Mouse (Mus musculus): ENCODE results near the gene Trim17. TPM values are rescaled to one million over a fixed set of nuclear protein-coding genes. Genes with fewer than 3 reads are reported as not detected.
"Not testable (repeated sequence)": the region's sequence is repeated elsewhere in the genome, so short reads cannot be mapped to it uniquely, and the experiment has no call there.

Gene Trim17
- polyA plus RNA-seq, 1 experiment from 2014 or later, result 1.1 TPM

- Histone ChIP-seq H3K9me3 (replicated peaks; ENCODE audit: control insufficient read depth, low read length) (no peaks in the 10 kb centered on the region), H3K27ac (ENCODE audit: low read depth, low read length) (no peak overlapping the region), H3K4me3 (ENCODE audit: low read depth, low read length) (no peak overlapping the region), H3K27me3 (ENCODE audit: control insufficient read depth, insufficient read depth, low read length) (peaks cover 36% of the 10 kb centered on the region), H3K36me3 (ENCODE audit: control insufficient read depth, insufficient read depth, low read length) (no peaks in the 10 kb centered on the region), H3K4me2 (no peak overlapping the region), H3K9ac (ENCODE audit: low read depth, low read length) (no peak overlapping the region), H3K4me1 (ENCODE audit: control insufficient read depth, insufficient read depth, low read length) (peaks cover 20% of the 10 kb centered on the region)
- ATAC-seq (replicated peaks; ENCODE audit: insufficient number of reproducible peaks, low FRiP score, low TSS enrichment), result no peak
- WGBS (ENCODE audit: insufficient replicate concordance), result 78% methylated on average over 5 of the region's 5 CpGs
Measured at GRCm38 (mm10) chr11:58951210-58951609, 3.3 kb upstream of the Trim17 start.

- H3K36me3 ChIP-seq (ENCODE audit: control insufficient read depth, insufficient read depth, low read length), result no peaks in the 10 kb centered on the region
- ATAC-seq (replicated peaks; ENCODE audit: insufficient number of reproducible peaks, low FRiP score, low TSS enrichment), result peak; percentile 2; the same call in 1 of the 2 replicates
- peaks cover 23% of the 10 kb centered on the region for H3K27me3 ChIP-seq (ENCODE audit: control insufficient read depth, insufficient read depth, low read length)
- H3K4me2 ChIP-seq, result peak overlapping the region; percentile 87
- H3K9ac ChIP-seq (ENCODE audit: low read depth, low read length), result peak overlapping the region; percentile 74
- peak overlapping the region; percentile 99 for H3K27ac ChIP-seq (ENCODE audit: low read depth, low read length)
- WGBS (ENCODE audit: insufficient replicate concordance), result under 1% methylated on average over 33 of the region's 33 CpGs
- H3K9me3 ChIP-seq (replicated peaks; ENCODE audit: control insufficient read depth, low read length), result no peaks in the 10 kb centered on the region
- H3K4me1 ChIP-seq (ENCODE audit: control insufficient read depth, insufficient read depth, low read length), result peaks cover 23% of the 10 kb centered on the region
- peak overlapping the region; percentile 82 for H3K4me3 ChIP-seq (ENCODE audit: low read depth, low read length)
Measured at GRCm38 (mm10) chr11:58953351-58954169, 925 bp upstream of the Trim17 start.

GRCm38 (mm10) chr11:58954170-58954419 lies 390 bp upstream of the Trim17 start:
- Histone ChIP-seq H3K4me2 (peak overlapping the region; percentile 87), H3K27me3 (ENCODE audit: control insufficient read depth, insufficient read depth, low read length) (peaks cover 23% of the 10 kb centered on the region), H3K4me1 (ENCODE audit: control insufficient read depth, insufficient read depth, low read length) (peaks cover 23% of the 10 kb centered on the region), H3K9ac (ENCODE audit: low read depth, low read length) (peak overlapping the region; percentile 74), H3K4me3 (ENCODE audit: low read depth, low read length) (peak overlapping the region; percentile 82), H3K27ac (ENCODE audit: low read depth, low read length) (peak overlapping the region; percentile 99)
- ATAC-seq (replicated peaks; ENCODE audit: insufficient number of reproducible peaks, low FRiP score, low TSS enrichment), result 0 out of 2 replicates have a peak, but pooled peaks have one; percentile 12
- not testable (repeated sequence) for H3K9me3 ChIP-seq (replicated peaks; ENCODE audit: control insufficient read depth, low read length); H3K36me3 ChIP-seq (ENCODE audit: control insufficient read depth, insufficient read depth, low read length)
- WGBS (ENCODE audit: insufficient replicate concordance), result under 1% methylated on average over 15 of the region's 17 CpGs

GRCm38 (mm10) chr11:58955143-58955867 lies 820 bp downstream of the Trim17 start:
- Histone ChIP-seq H3K4me2 (peak overlapping the region; percentile 87), H3K9me3 (replicated peaks; ENCODE audit: control insufficient read depth, low read length) (no peaks in the 10 kb centered on the region), H3K27ac (ENCODE audit: low read depth, low read length) (peak overlapping the region; percentile 99), H3K27me3 (ENCODE audit: control insufficient read depth, insufficient read depth, low read length) (peaks cover 15% of the 10 kb centered on the region), H3K9ac (ENCODE audit: low read depth, low read length) (peak overlapping the region; percentile 96), H3K4me3 (ENCODE audit: low read depth, low read length) (peak overlapping the region; percentile 82), H3K36me3 (ENCODE audit: control insufficient read depth, insufficient read depth, low read length) (no peaks in the 10 kb centered on the region), H3K4me1 (ENCODE audit: control insufficient read depth, insufficient read depth, low read length) (peaks cover 29% of the 10 kb centered on the region)
- no peak for ATAC-seq (replicated peaks; ENCODE audit: insufficient number of reproducible peaks, low FRiP score, low TSS enrichment)
- under 1% methylated on average over 20 of the region's 20 CpGs for WGBS (ENCODE audit: insufficient replicate concordance)

GRCm38 (mm10) chr11:58955868-58956257 lies 1.4 kb downstream of the Trim17 start:
- Histone ChIP-seq H3K4me2 (peak overlapping the region; percentile 87), H3K36me3 (ENCODE audit: control insufficient read depth, insufficient read depth, low read length) (no peaks in the 10 kb centered on the region), H3K9ac (ENCODE audit: low read depth, low read length) (peak overlapping the region; percentile 96), H3K27ac (ENCODE audit: low read depth, low read length) (peak overlapping the region; percentile 99), H3K4me3 (ENCODE audit: low read depth, low read length) (peak overlapping the region; percentile 82), H3K27me3 (ENCODE audit: control insufficient read depth, insufficient read depth, low read length) (peaks cover 10% of the 10 kb centered on the region), H3K9me3 (replicated peaks; ENCODE audit: control insufficient read depth, low read length) (no peaks in the 10 kb centered on the region), H3K4me1 (ENCODE audit: control insufficient read depth, insufficient read depth, low read length) (peaks cover 29% of the 10 kb centered on the region)
- WGBS (ENCODE audit: insufficient replicate concordance), result 48% methylated on average over 8 of the region's 8 CpGs
- no peak for ATAC-seq (replicated peaks; ENCODE audit: insufficient number of reproducible peaks, low FRiP score, low TSS enrichment)

- peak overlapping the region; percentile 87 for H3K4me2 ChIP-seq
- no peaks in the 10 kb centered on the region for H3K36me3 ChIP-seq (ENCODE audit: control insufficient read depth, insufficient read depth, low read length)
- no peak overlapping the region for H3K27ac ChIP-seq (ENCODE audit: low read depth, low read length)
- peaks cover 14% of the 10 kb centered on the region for H3K27me3 ChIP-seq (ENCODE audit: control insufficient read depth, insufficient read depth, low read length)
- H3K9ac ChIP-seq (ENCODE audit: low read depth, low read length), result peak overlapping the region; percentile 39; the same call in 1 of the 2 replicates
- WGBS (ENCODE audit: insufficient replicate concordance), result 84% methylated on average over 5 of the region's 5 CpGs
- ATAC-seq (replicated peaks; ENCODE audit: insufficient number of reproducible peaks, low FRiP score, low TSS enrichment), result no peak
- peaks cover 4% of the 10 kb centered on the region; the same call in 1 of the 2 replicates for H3K9me3 ChIP-seq (replicated peaks; ENCODE audit: control insufficient read depth, low read length)
- no peak overlapping the region for H3K4me3 ChIP-seq (ENCODE audit: low read depth, low read length)
- H3K4me1 ChIP-seq (ENCODE audit: control insufficient read depth, insufficient read depth, low read length), result peaks cover 29% of the 10 kb centered on the region
Measured at GRCm38 (mm10) chr11:58957226-58957914, 2.9 kb downstream of the Trim17 start.

- Histone ChIP-seq H3K4me2 (no peak overlapping the region), H3K4me3 (ENCODE audit: low read depth, low read length) (no peak overlapping the region), H3K4me1 (ENCODE audit: control insufficient read depth, insufficient read depth, low read length) (peaks cover 23% of the 10 kb centered on the region), H3K9ac (ENCODE audit: low read depth, low read length) (no peak overlapping the region), H3K27me3 (ENCODE audit: control insufficient read depth, insufficient read depth, low read length) (peaks cover 18% of the 10 kb centered on the region), H3K27ac (ENCODE audit: low read depth, low read length) (no peak overlapping the region), H3K9me3 (replicated peaks; ENCODE audit: control insufficient read depth, low read length) (peaks cover 4% of the 10 kb centered on the region; the same call in 1 of the 2 replicates), H3K36me3 (ENCODE audit: control insufficient read depth, insufficient read depth, low read length) (no peaks in the 10 kb centered on the region)
- 83% methylated on average over 6 of the region's 6 CpGs for WGBS (ENCODE audit: insufficient replicate concordance)
- ATAC-seq (replicated peaks; ENCODE audit: insufficient number of reproducible peaks, low FRiP score, low TSS enrichment), result no peak
Measured at GRCm38 (mm10) chr11:58958536-58958935, 4.1 kb downstream of the Trim17 start.

GRCm38 (mm10) chr11:58959186-58959825 lies 4.8 kb downstream of the Trim17 start:
- Histone ChIP-seq H3K9me3 (replicated peaks; ENCODE audit: control insufficient read depth, low read length) (peaks cover 4% of the 10 kb centered on the region; the same call in 1 of the 2 replicates), H3K36me3 (ENCODE audit: control insufficient read depth, insufficient read depth, low read length) (no peaks in the 10 kb centered on the region), H3K27me3 (ENCODE audit: control insufficient read depth, insufficient read depth, low read length) (peaks cover 25% of the 10 kb centered on the region), H3K4me3 (ENCODE audit: low read depth, low read length) (peak overlapping the region; percentile 52), H3K27ac (ENCODE audit: low read depth, low read length) (no peak overlapping the region), H3K4me1 (ENCODE audit: control insufficient read depth, insufficient read depth, low read length) (peaks cover 19% of the 10 kb centered on the region), H3K4me2 (peak overlapping the region; percentile 91), H3K9ac (ENCODE audit: low read depth, low read length) (peak overlapping the region; percentile 34; the same call in 1 of the 2 replicates)
- WGBS (ENCODE audit: insufficient replicate concordance), result 35% methylated on average over 15 of the region's 15 CpGs
- ATAC-seq (replicated peaks; ENCODE audit: insufficient number of reproducible peaks, low FRiP score, low TSS enrichment), result no peak
